ENCODE assay signal across 11 mouse cellular contexts in the genomic region with DNA sequence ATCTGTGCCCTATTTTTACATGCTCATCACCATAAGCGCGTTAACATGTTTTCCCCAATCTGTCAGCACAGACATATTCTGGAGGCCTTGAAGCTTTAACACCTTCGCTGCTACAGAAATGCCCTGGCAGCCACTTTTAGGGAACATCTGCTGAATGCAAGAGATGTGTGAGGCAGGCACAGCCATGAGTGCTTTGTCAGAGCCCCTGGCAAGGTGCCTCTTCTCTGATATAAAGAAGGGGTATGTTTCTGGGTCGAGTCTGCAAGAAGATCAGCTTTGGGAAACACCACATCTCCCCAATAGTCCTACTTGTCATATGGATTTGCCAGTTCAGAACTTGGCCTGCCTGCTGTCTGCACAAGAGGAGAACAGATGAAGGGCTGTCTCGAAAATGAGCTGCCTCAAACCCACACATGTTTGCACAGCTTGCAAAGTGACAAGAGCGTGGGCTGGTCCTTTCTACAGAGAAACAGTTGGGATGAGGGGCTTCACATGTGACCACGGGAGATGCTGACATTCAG.
A peak's percentile ranks its signal among the peaks of the same experiment; 100 is the strongest.
DNase-seq lines count a peak whose midpoint lies in the region; ATAC-seq lines count a peak whose summit lies in the region.
"Had no signal": no experiment of that assay in that cellular context is flagged by ENCODE, and none has a peak within 500 bp of the region (broad histone marks: within the 10 kb centered on the region; RNA-seq: fewer than 3 reads in every experiment).

No protein-coding gene starts in this region.

- 40% methylated on average over 7 of the region's 7 CpGs for WGBS in forebrain, embryonic 16.5 days

- H3K27ac ChIP-seq in forebrain, embryonic 16.5 days (ENCODE audit: low read length): peak overlapping the region; percentile 65
- H3K27ac ChIP-seq: hindbrain, embryonic 10.5 days; kidney, embryonic 15.5 days had no signal

- no peaks in the 10 kb centered on the region for H3K9me3 ChIP-seq in forebrain, embryonic 16.5 days (ENCODE audit: control insufficient read depth, low read length)
- H3K9me3 ChIP-seq: hindbrain, embryonic 10.5 days; kidney, embryonic 15.5 days had no signal

- H3K36me3 ChIP-seq in forebrain, embryonic 16.5 days (ENCODE audit: control insufficient read depth, insufficient read depth): no peaks in the 10 kb centered on the region
- H3K36me3 ChIP-seq: hindbrain, embryonic 10.5 days; kidney, embryonic 15.5 days had no signal

- peak; percentile 88 for DNase-seq in brain, embryonic 18.5 days (ENCODE audit: low read depth, low spot score)
- DNase-seq in layer of hippocampus, adult 9-11 months: peak; percentile 88
- DNase-seq in left cerebral cortex, postnatal 36 days (ENCODE audit: low spot score in 2 of 2): peak; percentile 82 to 83
- no peak for DNase-seq in urinary bladder, adult 18-20 months (ENCODE audit: low spot score in 2 of 2)
- no peak for DNase-seq in urinary bladder, postnatal 4 days (ENCODE audit: low spot score in 2 of 2)
- DNase-seq: heart, adult 18-20 months had no signal

- ATAC-seq in forebrain, embryonic 16.5 days: peak; percentile 94
- ATAC-seq in megakaryocyte progenitor cell, adult 5-6 weeks (replicated peaks; ENCODE audit: poor library complexity): no peak

- no peak overlapping the region for H3K4me2 ChIP-seq in forebrain, embryonic 16.5 days (ENCODE audit: low read length)
- H3K4me2 ChIP-seq: kidney, embryonic 15.5 days had no signal

- peaks cover 9% of the 10 kb centered on the region; the same call in 1 of the 2 replicates for H3K4me1 ChIP-seq in forebrain, embryonic 16.5 days (replicated peaks; ENCODE audit: control insufficient read depth, insufficient read depth, low read length)
- H3K4me1 ChIP-seq: hindbrain, embryonic 10.5 days; kidney, embryonic 15.5 days had no signal

- no peaks in the 10 kb centered on the region for H3K27me3 ChIP-seq in forebrain, embryonic 16.5 days (replicated peaks; ENCODE audit: control insufficient read depth, insufficient read depth, low read length)
- H3K27me3 ChIP-seq: kidney, embryonic 15.5 days had no signal

- H3K9ac ChIP-seq in forebrain, embryonic 16.5 days (replicated peaks; ENCODE audit: low read depth, low read length): no peak overlapping the region
- H3K9ac ChIP-seq: kidney, embryonic 15.5 days had no signal

- intact Hi-C loops in left cerebral cortex, postnatal 36 days (cut with DNase I): no loop called here

- no peak overlapping the region for H3K4me3 ChIP-seq in forebrain, embryonic 16.5 days (replicated peaks; ENCODE audit: low read length)
- H3K4me3 ChIP-seq: erythroblast, embryonic 14.5 days; hindbrain, embryonic 10.5 days; kidney, embryonic 15.5 days had no signal

Comparison
In these comparisons a context has a peak if more than half of its experiments do, and no peak if none do; other contexts are left out.
1. DNase-seq: peak in brain, embryonic 18.5 days (single experiment), layer of hippocampus, adult 9-11 months (single experiment) and left cerebral cortex, postnatal 36 days (2 of 2); none in urinary bladder, adult 18-20 months (0 of 2) and urinary bladder, postnatal 4 days (0 of 2).